Mouse (Mus musculus): ENCODE data around the gene En2.

GRCm38 (mm10) chr5:28118531-28118925 is 47.0 kb upstream of the En2 start:
- no peak for TF ChIP-seq POLR2A (IDR thresholded peaks at IDR 0.05; ENCODE audit: insufficient read depth, low read depth, low read length)
- TF ChIP-seq CTCF (IDR thresholded peaks at IDR 0.05), result no peak
- no peak for TF ChIP-seq EP300 (IDR thresholded peaks at IDR 0.05; ENCODE audit: insufficient read depth, low read depth, low read length)
